Mouse (Mus musculus): ENCODE measurements at regions not wholly inside any gene's neighbourhood (a gene's known extent, or its start where the extent isn't known, plus 50 kb on each side); places are given as distances from the start of the nearest gene placed in this dataset.

GRCm38 (mm10) chr5:12894638-12895037 is 230.6 kb upstream of the Sema3a start:
- TF ChIP-seq USF1 (IDR thresholded peaks at IDR 0.05; ENCODE audit: low read depth, low read length) (no peak), EP300 (IDR thresholded peaks at IDR 0.05; ENCODE audit: low read length) (no peak), SIN3A (IDR thresholded peaks at IDR 0.05; ENCODE audit: low read length) (no peak), SMC3 (IDR thresholded peaks at IDR 0.05; ENCODE audit: low read depth, low read length) (no peak), POLR2AphosphoS2 (IDR thresholded peaks at IDR 0.05; ENCODE audit: low read depth, low read length) (no peak)

Measured in CH12.LX (cell line).